Mouse (Mus musculus) kidney, embryonic 16.5 days (tissue): ENCODE results near the gene Adrm1. TPM values are rescaled to one million over a fixed set of nuclear protein-coding genes. Genes with fewer than 3 reads are reported as not detected.

ENCODE experiments used
- ATAC-seq: fragments of 200-750 bp; cut with Nextera tagmentation; 2 replicates; pipeline ENCODE4 v1.8.0; 2017; ENCODE audit warnings: moderate TSS enrichment; ENCODE audit not compliant: low FRiP score, low TSS enrichment
- H3K27ac ChIP-seq: fragments of 300-500 bp; sonication (generic); 2 replicates; pipeline ENCODE4 v1.5.1; 2014; ENCODE audit warnings: low read length
- H3K27me3 ChIP-seq: fragments of 300-500 bp; sonication (generic); 2 replicates; pipeline ENCODE4 v1.6.1; 2014; ENCODE audit warnings: low read length, control low read depth, mixed read lengths; ENCODE audit not compliant: insufficient read depth
- H3K36me3 ChIP-seq: fragments of 300-500 bp; sonication (generic); 2 replicates; pipeline ENCODE4 v1.6.1; 2014; ENCODE audit warnings: low read length, control low read depth, mixed read lengths; ENCODE audit not compliant: insufficient read depth
- H3K4me1 ChIP-seq: fragments of 300-500 bp; sonication (generic); 2 replicates; pipeline ENCODE4 v1.6.1; 2014; ENCODE audit warnings: low read length, control low read depth, mixed read lengths; ENCODE audit not compliant: insufficient read depth
- H3K4me2 ChIP-seq: fragments of 300-500 bp; sonication (generic); replicated peaks from 2 replicates; pipeline ENCODE4 v1.6.1; 2014; ENCODE audit warnings: low read depth, low read length
- H3K4me3 ChIP-seq: fragments of 300-500 bp; sonication (generic); 2 replicates; pipeline ENCODE4 v1.5.1; 2014; ENCODE audit warnings: mild to moderate bottlenecking, low read length
- H3K9ac ChIP-seq: fragments of 300-500 bp; sonication (generic); replicated peaks from 2 replicates; pipeline ENCODE4 v1.6.1; 2014; ENCODE audit warnings: low read length
- H3K9me3 ChIP-seq: fragments of 300-500 bp; sonication (generic); 2 replicates; pipeline ENCODE4 v1.6.1; 2016; ENCODE audit warnings: low read length, control low read depth
- WGBS: fragments of 180-500 bp; shearing (Covaris S2); extraction: QIAGEN DNeasy Blood & Tissue Kit; methylation state at CpG from one replicate; pipeline ENCODE4 v1.1.7; 2014; 5-methylcytosine and 5-hydroxymethylcytosine counted together
- microRNA-seq: library from miRNA; unstranded; fragments of <30 nt; microRNA quantifications from one replicate; pipeline ENCODE4, GENCODE M21; 2016
- polyA plus RNA-seq: library from polyadenylated mRNA; unstranded; fragments of >200 nt; fragmentation: Nextera tagmentation; extraction: Ambion mirVana; gene quantifications from 2 replicates; pipeline ENCODE4 v1.2.1, GENCODE M21; 2015

Gene Adrm1
- polyA plus RNA-seq, 1 experiment from 2014 or later, result 208 TPM

DNA sequence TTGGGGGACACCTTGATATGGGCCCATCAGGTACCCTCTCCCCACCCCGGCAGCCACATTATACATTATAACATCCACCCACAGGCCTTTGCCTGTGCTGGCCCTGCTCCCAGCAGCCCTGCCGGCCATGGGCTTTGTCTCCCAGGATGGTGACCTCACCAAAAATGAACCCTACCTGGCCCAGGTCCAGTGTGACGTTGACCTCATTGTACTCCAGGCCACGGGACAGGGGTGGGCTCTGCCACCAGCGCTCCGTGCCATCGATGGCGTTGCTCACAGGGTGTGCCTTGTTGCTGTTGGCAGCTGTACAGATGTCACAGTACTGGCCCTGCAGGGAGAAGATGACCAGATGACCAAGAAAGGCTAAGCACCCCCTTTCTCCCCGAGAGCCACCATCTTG lies 49.8 kb downstream of the Adrm1 start:
- WGBS, result 87% methylated on average over 9 of the region's 9 CpGs
- H3K4me1 ChIP-seq, result peaks cover 68% of the 10 kb centered on the region

DNA sequence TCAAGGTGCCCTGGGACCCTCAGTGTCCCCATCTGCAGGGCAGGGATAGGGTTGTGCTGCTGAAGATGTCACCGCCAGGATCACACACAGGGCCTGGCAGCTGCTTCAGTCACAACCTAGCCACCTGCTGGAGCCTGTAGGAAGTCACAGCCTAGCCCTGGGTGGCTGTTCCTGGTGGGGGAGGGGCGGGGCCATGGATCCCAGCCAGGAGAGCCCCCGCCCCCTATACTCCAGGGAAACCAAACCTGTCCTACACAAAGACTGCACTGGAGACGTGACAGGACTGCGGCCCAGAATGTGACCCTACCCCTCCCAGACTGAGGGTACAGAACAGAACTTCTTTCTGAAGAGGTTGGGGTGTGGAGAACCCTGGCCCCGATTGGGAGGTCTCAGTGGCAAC lies 51.0 kb downstream of the Adrm1 start:
- Histone ChIP-seq H3K4me1 (peaks cover 69% of the 10 kb centered on the region), H3K36me3 (0 out of 2 replicates have a peak, but pooled peaks cover 2% of the 10 kb centered on the region), H3K9me3 (no peaks in the 10 kb centered on the region), H3K4me2 (peak overlapping the region; percentile 25), H3K27ac (0 out of 2 replicates have a peak overlapping the region, but pooled peaks have one; percentile 36), H3K4me3 (no peak overlapping the region), H3K9ac (peak overlapping the region; percentile 40; the same call in 1 of the 2 replicates), H3K27me3 (peaks cover 12% of the 10 kb centered on the region; the same call in 1 of the 2 replicates)
- ATAC-seq, result peak; percentile 10
- 17% methylated on average over 6 of the region's 6 CpGs for WGBS

More for the DNA sequence above, 49.8 kb downstream of the Adrm1 start:
- no peak overlapping the region for H3K9ac ChIP-seq
- H3K27me3 ChIP-seq, result peaks cover 12% of the 10 kb centered on the region; the same call in 1 of the 2 replicates
- no peak for ATAC-seq
- 0 out of 2 replicates have a peak, but pooled peaks cover 2% of the 10 kb centered on the region for H3K36me3 ChIP-seq
- no peaks in the 10 kb centered on the region for H3K9me3 ChIP-seq
- no peak overlapping the region for H3K4me2 ChIP-seq
- H3K4me3 ChIP-seq, result no peak overlapping the region
- 0 out of 2 replicates have a peak overlapping the region, but pooled peaks have one; percentile 22 for H3K27ac ChIP-seq

DNA sequence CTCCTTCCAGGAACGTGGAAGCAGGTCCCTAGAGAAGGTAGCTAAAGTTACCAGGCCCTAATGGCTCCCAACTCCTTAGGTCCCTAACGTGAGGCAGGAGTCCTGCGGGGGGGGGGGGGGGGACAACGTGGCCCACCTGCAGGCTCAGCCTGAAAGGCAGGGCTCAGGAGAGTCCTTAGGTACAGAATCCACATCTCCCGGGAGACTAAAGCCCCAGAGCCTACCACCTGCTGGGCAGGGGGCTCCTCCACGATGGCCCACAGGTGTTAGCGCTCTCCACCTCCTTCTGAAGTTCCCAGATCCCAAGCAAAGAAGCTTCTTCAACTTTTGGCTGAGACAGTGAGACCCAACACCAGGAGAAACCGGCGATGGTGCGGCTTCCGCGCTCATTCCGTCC lies 53.4 kb downstream of the Adrm1 start:
- 3% methylated on average over 13 of the region's 13 CpGs for WGBS

DNA sequence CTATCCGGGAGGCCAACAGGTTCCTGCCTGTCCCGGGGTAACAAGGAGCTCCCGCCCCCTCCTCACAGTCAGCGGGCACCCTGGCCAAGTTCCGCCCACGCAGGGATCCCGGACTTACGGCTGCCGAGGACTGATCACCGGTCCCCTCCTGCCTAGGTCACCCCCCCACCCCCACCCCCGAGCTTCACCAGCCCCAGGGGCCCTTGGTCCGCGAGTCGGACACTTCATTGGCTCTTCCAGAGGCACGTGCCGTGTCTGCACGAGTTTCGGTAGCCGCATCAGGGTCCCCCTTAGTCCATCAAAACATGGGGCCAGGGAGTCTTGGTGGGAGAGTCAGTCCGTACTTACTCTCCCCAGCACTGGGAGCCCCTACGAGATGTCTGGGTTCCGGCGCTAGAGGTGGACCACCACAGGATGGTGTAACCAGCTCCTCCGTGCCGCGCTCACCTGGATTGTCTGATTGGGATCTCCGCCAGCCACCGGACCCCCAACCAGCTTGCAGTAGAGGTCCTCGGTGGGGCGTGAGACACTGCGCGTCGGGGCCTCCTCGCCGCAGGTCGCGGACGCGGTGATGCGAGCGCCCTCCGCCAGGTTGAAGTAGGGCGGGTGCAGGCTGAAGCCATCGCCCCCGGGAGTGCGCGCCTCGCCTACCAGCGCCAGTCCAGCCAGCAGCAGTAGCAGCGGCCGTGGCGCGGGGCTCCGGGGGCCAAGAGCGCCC lies 53.9 kb downstream of the Adrm1 start:
- no peaks in the 10 kb centered on the region for H3K36me3 ChIP-seq
- peaks cover 57% of the 10 kb centered on the region for H3K4me1 ChIP-seq
- peaks cover 12% of the 10 kb centered on the region; the same call in 1 of the 2 replicates for H3K27me3 ChIP-seq
- peak; percentile 21 for ATAC-seq
- peak overlapping the region; percentile 76 for H3K4me3 ChIP-seq
- no peaks in the 10 kb centered on the region for H3K9me3 ChIP-seq
- H3K4me2 ChIP-seq, result peak overlapping the region; percentile 91
- WGBS, result under 1% methylated on average over 47 of the region's 55 CpGs
- H3K27ac ChIP-seq, result peak overlapping the region; percentile 88
- peak overlapping the region; percentile 87 for H3K9ac ChIP-seq

More for the DNA sequence above, 53.4 kb downstream of the Adrm1 start:
- ATAC-seq, result no peak
- peaks cover 61% of the 10 kb centered on the region for H3K4me1 ChIP-seq
- H3K9ac ChIP-seq, result peak overlapping the region; percentile 87
- peak overlapping the region; percentile 76 for H3K4me3 ChIP-seq
- peaks cover 12% of the 10 kb centered on the region; the same call in 1 of the 2 replicates for H3K27me3 ChIP-seq
- H3K4me2 ChIP-seq, result peak overlapping the region; percentile 91
- H3K36me3 ChIP-seq, result 0 out of 2 replicates have a peak, but pooled peaks cover 2% of the 10 kb centered on the region
- no peaks in the 10 kb centered on the region for H3K9me3 ChIP-seq
- H3K27ac ChIP-seq, result 0 out of 2 replicates have a peak overlapping the region, but pooled peaks have one; percentile 88

Small RNAs within 50 kb of the gene (microRNA-seq; reads per million reads assigned to microRNA genes)
- not detected for gene Mir7005

Other genes with a start within 250 kb of the Adrm1 start
- gene Taf4, start 194.8 kb upstream of the Adrm1 start, polyA plus RNA-seq, result 3.4 and 4.1 TPM in 2 replicates
- gene Lsm14b, start 146.5 kb upstream of the Adrm1 start, polyA plus RNA-seq, result 4.8 and 7.0 TPM in 2 replicates
- gene Psma7, start 129.1 kb upstream of the Adrm1 start, polyA plus RNA-seq, result 619 and 638 TPM in 2 replicates
- gene Ss18l1, start 129.0 kb upstream of the Adrm1 start, polyA plus RNA-seq, result 7.0 and 7.4 TPM in 2 replicates
- 27.3 and 29.6 TPM in 2 replicates for gene Mtg2, start 100.9 kb upstream of the Adrm1 start, polyA plus RNA-seq
- gene Hrh3, start 67.0 kb upstream of the Adrm1 start, polyA plus RNA-seq, result not detected in 2 replicates
- gene Osbpl2, start 52.2 kb upstream of the Adrm1 start, polyA plus RNA-seq, result 35.2 and 36.3 TPM in 2 replicates
- gene Lama5, start 54.4 kb downstream of the Adrm1 start, polyA plus RNA-seq, result 53.1 and 57.4 TPM in 2 replicates
- gene Rps21, start 85.9 kb downstream of the Adrm1 start, polyA plus RNA-seq, result 435 and 485 TPM in 2 replicates
- 6.7 and 11.2 TPM in 2 replicates for gene Cables2, start 102.0 kb downstream of the Adrm1 start, polyA plus RNA-seq
- 1.5 and 1.6 TPM in 2 replicates for gene Rbbp8nl, start 118.4 kb downstream of the Adrm1 start, polyA plus RNA-seq
- gene Gata5, start 163.2 kb downstream of the Adrm1 start, polyA plus RNA-seq, result 3.9 and 4.6 TPM in 2 replicates